Mouse (Mus musculus): ENCODE measurements around the gene Igfals. TPM values are rescaled to one million over a fixed set of nuclear protein-coding genes. Genes with fewer than 3 reads are reported as not detected.
A peak's percentile ranks its signal among the peaks of the same experiment; 100 is the strongest.

Gene Igfals
- polyA plus RNA-seq, 2 experiments, result 0.08 to 0.10 TPM

DNA sequence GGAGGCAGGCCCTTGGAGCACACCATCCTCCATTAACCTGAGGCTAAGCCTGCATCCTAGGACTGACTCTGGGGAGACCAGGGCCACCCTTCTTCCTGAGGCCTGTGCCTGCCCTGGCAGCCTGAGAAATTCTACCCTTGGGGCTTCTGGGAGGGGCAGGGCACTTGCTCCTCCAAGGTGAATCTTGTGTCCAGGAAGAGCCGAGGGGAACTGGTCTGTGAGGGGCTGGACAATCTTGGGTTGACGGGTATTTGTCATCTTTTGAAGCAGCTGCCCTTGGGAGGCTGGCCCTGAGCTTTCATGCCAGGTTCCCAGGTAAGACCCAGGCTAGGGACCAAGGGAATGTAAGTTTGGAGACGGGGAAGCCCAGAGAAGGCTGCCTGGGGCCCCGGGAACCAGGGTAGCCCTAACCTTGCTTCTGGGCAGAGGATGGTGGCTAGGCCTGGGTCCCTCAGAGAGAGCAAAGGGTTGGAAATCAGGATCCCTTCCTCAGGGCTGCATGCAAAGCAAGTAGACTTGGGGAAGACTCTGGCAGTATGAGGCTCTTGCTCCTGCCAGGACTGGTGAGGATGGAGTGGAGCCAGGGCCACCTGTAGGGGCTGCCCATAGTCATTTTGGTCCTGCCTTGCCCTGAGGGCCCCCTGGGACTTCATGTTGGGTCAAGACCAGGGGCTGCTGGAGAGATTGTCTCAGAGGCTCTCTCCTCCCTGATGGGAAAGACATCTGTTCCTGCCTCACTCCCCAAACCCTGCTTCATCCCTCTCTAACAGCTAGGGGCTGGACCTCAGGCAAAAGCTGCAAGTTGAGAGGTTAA lies 32.5 kb downstream of the Igfals start:
- H3K9me3 ChIP-seq (ENCODE audit: control insufficient read depth, low read length), result no peaks in the 10 kb centered on the region
- no peak overlapping the region for H3K27ac ChIP-seq (replicated peaks; ENCODE audit: low read depth, low read length)
- H3K4me2 ChIP-seq (replicated peaks; ENCODE audit: low read depth, low read length, severe bottlenecking), result no peak overlapping the region
- no peak overlapping the region for H3K9ac ChIP-seq (ENCODE audit: low read depth, low read length, severe bottlenecking)
- no peak for ATAC-seq (ENCODE audit: low FRiP score, low read depth)
- no peak for DNase-seq (ENCODE audit: low spot score)
- H3K4me1 ChIP-seq (ENCODE audit: control insufficient read depth, insufficient read depth, low read length), result peaks cover 22% of the 10 kb centered on the region
- no peak for TF ChIP-seq POLR2A (IDR thresholded peaks at IDR 0.05; ENCODE audit: borderline replicate concordance, extremely low read depth, insufficient read depth, insufficient read length)
- H3K36me3 ChIP-seq (ENCODE audit: control insufficient read depth, insufficient read depth, low read length), result peaks cover 71% of the 10 kb centered on the region
- 0 out of 2 replicates have a peak overlapping the region, but pooled peaks have one; percentile 2 for H3K4me3 ChIP-seq (replicated peaks; ENCODE audit: low read length)
- WGBS, result 85% methylated on average over 4 of the region's 4 CpGs
- no peaks in the 10 kb centered on the region for H3K27me3 ChIP-seq (ENCODE audit: control insufficient read depth, insufficient read depth, low read length)

DNA sequence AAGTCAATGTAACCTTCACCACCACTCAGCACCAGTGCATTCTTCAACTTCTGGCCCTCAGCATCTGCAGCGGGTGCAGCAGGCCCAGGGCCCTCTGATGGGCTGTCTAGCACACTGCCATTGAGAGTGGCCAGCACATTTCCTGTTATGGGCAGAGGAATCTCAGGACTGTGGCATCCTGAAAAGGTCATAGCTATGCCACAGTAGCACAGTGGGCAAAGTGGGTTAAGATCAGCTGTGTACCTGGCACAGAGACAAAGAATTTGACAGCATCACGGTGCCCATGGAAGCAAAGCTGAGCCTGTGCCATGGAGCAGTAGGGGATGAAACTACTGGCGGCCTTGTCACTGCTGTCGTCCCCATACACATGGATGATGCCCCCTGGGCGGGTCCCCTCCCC lies 33.4 kb downstream of the Igfals start:
- Histone ChIP-seq H3K4me2 (replicated peaks; ENCODE audit: low read depth, low read length, severe bottlenecking) (no peak overlapping the region), H3K36me3 (ENCODE audit: control insufficient read depth, insufficient read depth, low read length) (peaks cover 74% of the 10 kb centered on the region), H3K9me3 (ENCODE audit: control insufficient read depth, low read length) (no peaks in the 10 kb centered on the region), H3K9ac (ENCODE audit: low read depth, low read length, severe bottlenecking) (no peak overlapping the region), H3K4me1 (ENCODE audit: control insufficient read depth, insufficient read depth, low read length) (peaks cover 17% of the 10 kb centered on the region), H3K27ac (replicated peaks; ENCODE audit: low read depth, low read length) (no peak overlapping the region), H3K4me3 (replicated peaks; ENCODE audit: low read length) (no peak overlapping the region), H3K27me3 (ENCODE audit: control insufficient read depth, insufficient read depth, low read length) (no peaks in the 10 kb centered on the region)
- 93% methylated on average over 5 of the region's 5 CpGs for WGBS
- DNase-seq (ENCODE audit: low spot score), result no peak
- ATAC-seq (ENCODE audit: low FRiP score, low read depth), result no peak
- no peak for TF ChIP-seq POLR2A (IDR thresholded peaks at IDR 0.05; ENCODE audit: borderline replicate concordance, extremely low read depth, insufficient read depth, insufficient read length)

DNA sequence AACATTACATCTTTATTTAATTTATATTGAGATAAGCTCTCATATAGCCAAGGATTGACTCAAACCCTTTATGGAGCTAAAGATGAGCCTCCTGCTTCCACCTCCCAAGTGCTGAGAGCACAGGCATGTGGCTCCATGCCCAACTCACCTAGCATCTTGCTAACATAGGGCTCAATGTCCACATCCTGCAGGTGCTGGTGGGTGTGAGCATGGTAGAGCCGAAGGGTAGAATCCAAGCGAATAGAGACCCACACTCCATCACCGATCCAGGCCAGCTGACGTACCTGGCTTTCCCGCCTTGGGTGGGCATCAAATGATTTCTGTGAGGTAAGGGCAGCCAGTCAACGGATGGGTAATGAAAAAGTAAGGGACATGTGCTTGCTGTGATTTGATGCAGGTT lies 34.2 kb downstream of the Igfals start:
- Histone ChIP-seq H3K4me2 (replicated peaks; ENCODE audit: low read depth, low read length, severe bottlenecking) (no peak overlapping the region), H3K27me3 (ENCODE audit: control insufficient read depth, insufficient read depth, low read length) (no peaks in the 10 kb centered on the region), H3K4me3 (replicated peaks; ENCODE audit: low read length) (no peak overlapping the region), H3K9me3 (ENCODE audit: control insufficient read depth, low read length) (no peaks in the 10 kb centered on the region), H3K36me3 (ENCODE audit: control insufficient read depth, insufficient read depth, low read length) (peaks cover 83% of the 10 kb centered on the region), H3K9ac (ENCODE audit: low read depth, low read length, severe bottlenecking) (no peak overlapping the region), H3K4me1 (ENCODE audit: control insufficient read depth, insufficient read depth, low read length) (peaks cover 15% of the 10 kb centered on the region), H3K27ac (replicated peaks; ENCODE audit: low read depth, low read length) (no peak overlapping the region)
- 90% methylated on average over 6 of the region's 6 CpGs for WGBS
- no peak for TF ChIP-seq POLR2A (IDR thresholded peaks at IDR 0.05; ENCODE audit: borderline replicate concordance, extremely low read depth, insufficient read depth, insufficient read length)
- ATAC-seq (ENCODE audit: low FRiP score, low read depth), result no peak
- DNase-seq (ENCODE audit: low spot score), result no peak

DNA sequence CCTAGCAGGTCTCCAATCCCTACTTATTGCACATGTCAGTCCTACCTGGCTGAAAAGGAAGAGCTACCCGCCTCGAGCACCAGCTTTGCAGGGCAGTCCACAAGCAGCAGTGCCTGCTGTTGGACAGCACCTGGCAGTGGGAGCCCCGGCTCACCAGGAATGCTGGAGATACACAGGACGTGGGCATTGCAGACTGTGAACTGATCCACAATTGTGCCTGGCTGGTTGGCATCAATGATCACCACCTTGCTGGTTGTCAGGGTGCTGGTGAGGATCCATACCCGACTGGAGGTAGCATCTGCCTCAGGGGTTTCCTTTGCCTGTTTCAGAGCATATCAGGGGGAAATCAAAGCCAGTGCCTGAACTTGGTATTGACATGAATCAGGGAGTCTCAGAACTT lies 36.3 kb downstream of the Igfals start:
- no peak for DNase-seq (ENCODE audit: low spot score)
- Histone ChIP-seq H3K27ac (replicated peaks; ENCODE audit: low read depth, low read length) (no peak overlapping the region), H3K36me3 (ENCODE audit: control insufficient read depth, insufficient read depth, low read length) (peaks cover 99% of the 10 kb centered on the region), H3K27me3 (ENCODE audit: control insufficient read depth, insufficient read depth, low read length) (no peaks in the 10 kb centered on the region), H3K4me3 (replicated peaks; ENCODE audit: low read length) (no peak overlapping the region), H3K4me1 (ENCODE audit: control insufficient read depth, insufficient read depth, low read length) (peaks cover 4% of the 10 kb centered on the region; the same call in 1 of the 2 replicates), H3K9me3 (ENCODE audit: control insufficient read depth, low read length) (no peaks in the 10 kb centered on the region), H3K9ac (ENCODE audit: low read depth, low read length, severe bottlenecking) (no peak overlapping the region), H3K4me2 (replicated peaks; ENCODE audit: low read depth, low read length, severe bottlenecking) (no peak overlapping the region)
- WGBS, result 89% methylated on average over 5 of the region's 5 CpGs
- TF ChIP-seq POLR2A (IDR thresholded peaks at IDR 0.05; ENCODE audit: borderline replicate concordance, extremely low read depth, insufficient read depth, insufficient read length), result no peak
- no peak for ATAC-seq (ENCODE audit: low FRiP score, low read depth)

DNA sequence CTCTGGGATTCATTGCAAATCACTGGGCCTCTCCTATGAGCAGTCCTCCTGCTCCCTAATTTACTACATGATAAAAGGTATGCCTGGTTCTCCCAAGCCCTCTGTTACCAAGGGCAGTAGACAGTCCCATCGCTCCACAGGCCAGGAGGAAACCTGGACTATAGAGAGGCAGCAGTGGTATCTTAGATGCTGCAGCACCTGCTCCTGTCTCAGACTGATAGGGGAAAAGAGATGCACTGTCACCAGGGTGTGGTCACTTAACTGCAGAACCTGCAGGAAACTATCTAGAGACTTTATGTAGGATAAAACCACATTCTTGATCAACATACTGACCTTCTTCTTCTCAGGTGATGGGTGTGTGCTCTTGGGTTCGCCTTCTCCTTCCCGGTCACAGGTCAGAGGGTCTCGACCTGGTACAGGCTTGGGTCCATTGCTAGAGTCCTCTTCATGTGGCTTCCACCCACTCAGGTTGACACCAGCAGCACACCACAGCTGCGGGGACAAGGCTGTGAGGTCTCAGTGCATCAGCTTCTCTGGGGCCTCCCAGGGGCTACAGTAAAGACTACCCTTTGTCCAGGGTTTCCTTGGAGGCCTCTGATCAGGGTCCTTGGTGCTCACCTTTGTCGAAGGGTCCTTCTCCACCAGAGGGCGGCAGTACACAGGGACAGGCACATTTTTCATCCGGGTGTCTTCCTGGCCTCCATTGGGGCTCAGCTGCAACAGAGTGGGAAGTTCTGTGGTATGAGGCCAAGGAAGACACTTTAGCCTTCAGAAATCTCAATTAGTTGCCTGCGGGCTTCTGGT lies 37.1 kb downstream of the Igfals start:
- no peaks in the 10 kb centered on the region for H3K9me3 ChIP-seq (ENCODE audit: control insufficient read depth, low read length)
- peaks cover 99% of the 10 kb centered on the region for H3K36me3 ChIP-seq (ENCODE audit: control insufficient read depth, insufficient read depth, low read length)
- no peak overlapping the region for H3K4me3 ChIP-seq (replicated peaks; ENCODE audit: low read length)
- DNase-seq (ENCODE audit: low spot score), result no peak
- no peaks in the 10 kb centered on the region for H3K4me1 ChIP-seq (ENCODE audit: control insufficient read depth, insufficient read depth, low read length)
- no peak overlapping the region for H3K4me2 ChIP-seq (replicated peaks; ENCODE audit: low read depth, low read length, severe bottlenecking)
- no peak overlapping the region for H3K9ac ChIP-seq (ENCODE audit: low read depth, low read length, severe bottlenecking)
- no peak for ATAC-seq (ENCODE audit: low FRiP score, low read depth)
- 67% methylated on average over 9 of the region's 9 CpGs for WGBS
- TF ChIP-seq POLR2A (IDR thresholded peaks at IDR 0.05; ENCODE audit: borderline replicate concordance, extremely low read depth, insufficient read depth, insufficient read length), result no peak
- no peaks in the 10 kb centered on the region for H3K27me3 ChIP-seq (ENCODE audit: control insufficient read depth, insufficient read depth, low read length)
- no peak overlapping the region for H3K27ac ChIP-seq (replicated peaks; ENCODE audit: low read depth, low read length)
